Mouse (Mus musculus) spleen, embryonic (tissue): ENCODE data around the gene Rab38.

ENCODE experiments used
- CTCF ChIA-PET: fragments of 350-600 bp; sonication (Branson Sonifier 250); formaldehyde crosslinking; loops from one replicate; lab custom pipeline; 2022; lab: Charles Lee

Rab38 gene

GRCm38 (mm10) chr7:88522481-88522880 is 92.4 kb downstream of the Rab38 start:
- CTCF ChIA-PET = no interaction called here

GRCm38 (mm10) chr7:88527100-88527671 is 97.1 kb downstream of the Rab38 start:
- CTCF ChIA-PET = no interaction called here

GRCm38 (mm10) chr7:88536127-88536531 is 106.1 kb downstream of the Rab38 start:
- CTCF ChIA-PET = no interaction called here

GRCm38 (mm10) chr7:88536743-88537142 is 106.7 kb downstream of the Rab38 start:
- CTCF ChIA-PET = no interaction called here
